Mouse (Mus musculus) lung, embryonic 16.5 days (tissue): Measurements from ENCODE around the gene Gm45808. TPM values are rescaled to one million over a fixed set of nuclear protein-coding genes. Genes with fewer than 3 reads are reported as not detected.
A peak's percentile ranks its signal among the peaks of the same experiment; 100 is the strongest.
"Not testable (repeated sequence)": the region's sequence is repeated elsewhere in the genome, so short reads cannot be mapped to it uniquely, and the experiment has no call there.

Source experiments
- ATAC-seq: fragments of 200-750 bp; cut with Nextera tagmentation; 2 replicates; pipeline ENCODE4 v1.8.0; 2017; ENCODE audit warnings: low read depth, mild to moderate bottlenecking, moderate library complexity
- H3K27ac ChIP-seq: fragments of 300-500 bp; sonication (generic); 2 replicates; pipeline ENCODE4 v1.5.1; 2014; ENCODE audit warnings: mild to moderate bottlenecking, control low read depth, low read length
- H3K27me3 ChIP-seq: fragments of 300-500 bp; sonication (generic); 2 replicates; pipeline ENCODE4 v1.6.1; 2014; ENCODE audit warnings: low read depth, low read length, mixed read lengths; ENCODE audit not compliant: control insufficient read depth, insufficient read depth
- H3K36me3 ChIP-seq: fragments of 300-500 bp; sonication (generic); 2 replicates; pipeline ENCODE4 v1.6.1; 2014; ENCODE audit warnings: low read length; ENCODE audit not compliant: control insufficient read depth, insufficient read depth
- H3K4me1 ChIP-seq: fragments of 300-500 bp; sonication (generic); replicated peaks from 2 replicates; pipeline ENCODE4 v1.6.1; 2014; ENCODE audit warnings: low read length, mixed read lengths; ENCODE audit not compliant: control insufficient read depth, insufficient read depth
- H3K4me2 ChIP-seq: fragments of 300-500 bp; sonication (generic); 2 replicates; pipeline ENCODE4 v1.6.1; 2014; ENCODE audit warnings: low read depth, low read length, control low read depth
- H3K4me3 ChIP-seq: fragments of 300-500 bp; sonication (generic); 2 replicates; pipeline ENCODE4 v1.5.1; 2014; ENCODE audit warnings: mild to moderate bottlenecking, low read length, control low read depth
- H3K9ac ChIP-seq: fragments of 300-500 bp; sonication (generic); 2 replicates; pipeline ENCODE4 v1.6.1; 2014; ENCODE audit warnings: low read length, control low read depth
- H3K9me3 ChIP-seq: fragments of 300-500 bp; sonication (generic); 2 replicates; pipeline ENCODE4 v1.6.1; 2016; ENCODE audit warnings: low read length; ENCODE audit not compliant: control insufficient read depth
- WGBS: fragments of 180-500 bp; shearing (Covaris S2); extraction: QIAGEN DNeasy Blood & Tissue Kit; methylation state at CpG from one replicate; pipeline ENCODE4 v1.1.7; 2014; 5-methylcytosine and 5-hydroxymethylcytosine counted together
- polyA plus RNA-seq: library from polyadenylated mRNA; unstranded; fragments of >200 nt; fragmentation: Nextera tagmentation; extraction: Ambion mirVana; gene quantifications from 2 replicates; pipeline ENCODE4 v1.2.1, GENCODE M21; 2015

Gene Gm45808
- polyA plus RNA-seq, 1 experiment from 2014 or later: not detected

- Histone ChIP-seq H3K36me3 (no peaks in the 10 kb centered on the region), H3K4me1 (no peaks in the 10 kb centered on the region), H3K4me3 (no peak within 1 kb of the TSS), H3K27me3 (no peaks in the 10 kb centered on the region), H3K9me3 (no peaks in the 10 kb centered on the region), H3K4me2 (no peak within 1 kb of the TSS), H3K9ac (no peak within 1 kb of the TSS), H3K27ac (no peak within 1 kb of the TSS)
- peak; percentile 71 for ATAC-seq
- 53% methylated on average over 15 of the region's 15 CpGs for WGBS
Observed at GRCm38 (mm10) chr7:45481374-45481927, 5.2 kb downstream of the Gm45808 start, which contains the start of gene Tulp2. Tulp2 (plus strand) TSS chr7:45481877.

GRCm38 (mm10) chr7:45480310-45480709 lies 6.3 kb downstream of the Gm45808 start:
- H3K4me2 ChIP-seq, H3K4me3 ChIP-seq, ATAC-seq, H3K4me1 ChIP-seq, H3K9me3 ChIP-seq, H3K9ac ChIP-seq, H3K27ac ChIP-seq, H3K27me3 ChIP-seq, H3K36me3 ChIP-seq: not testable (repeated sequence)
- WGBS: 62% methylated on average over 3 of the region's 4 CpGs

GRCm38 (mm10) chr7:45478774-45479173 lies 7.8 kb downstream of the Gm45808 start:
- Histone ChIP-seq H3K27me3 (no peaks in the 10 kb centered on the region), H3K4me1 (peaks cover 3% of the 10 kb centered on the region; the same call in 1 of the 2 replicates), H3K4me2 (no peak overlapping the region), H3K9ac (no peak overlapping the region), H3K4me3 (no peak overlapping the region), H3K27ac (no peak overlapping the region), H3K36me3 (no peaks in the 10 kb centered on the region), H3K9me3 (no peaks in the 10 kb centered on the region)
- whole genome bisulfite sequencing: 91% methylated on average over 7 of the region's 7 CpGs
- no peak for ATAC-seq

GRCm38 (mm10) chr7:45477003-45477402 lies 9.6 kb downstream of the Gm45808 start:
- H3K27me3 ChIP-seq: no peaks in the 10 kb centered on the region
- H3K9me3 ChIP-seq: no peaks in the 10 kb centered on the region
- WGBS: 8% methylated on average over 3 of the region's 3 CpGs
- no peak overlapping the region for H3K9ac ChIP-seq
- H3K4me2 ChIP-seq: no peak overlapping the region
- peaks cover 3% of the 10 kb centered on the region; the same call in 1 of the 2 replicates for H3K4me1 ChIP-seq
- H3K36me3 ChIP-seq: no peaks in the 10 kb centered on the region
- no peak overlapping the region for H3K27ac ChIP-seq
- no peak overlapping the region for H3K4me3 ChIP-seq
- ATAC-seq: no peak

GRCm38 (mm10) chr7:45476453-45476852 lies 10.2 kb downstream of the Gm45808 start:
- 33% methylated on average over 1 of the region's 1 CpGs for WGBS
- Histone ChIP-seq H3K4me2 (no peak overlapping the region), H3K9me3 (no peaks in the 10 kb centered on the region), H3K9ac (no peak overlapping the region), H3K4me1 (peaks cover 3% of the 10 kb centered on the region; the same call in 1 of the 2 replicates), H3K36me3 (no peaks in the 10 kb centered on the region), H3K27me3 (no peaks in the 10 kb centered on the region), H3K4me3 (no peak overlapping the region), H3K27ac (no peak overlapping the region)
- ATAC-seq: no peak

GRCm38 (mm10) chr7:45475291-45475969 lies 11.2 kb downstream of the Gm45808 start:
- H3K27me3 ChIP-seq: no peaks in the 10 kb centered on the region
- 46% methylated on average over 16 of the region's 16 CpGs for WGBS
- peak overlapping the region; percentile 57 for H3K9ac ChIP-seq
- no peaks in the 10 kb centered on the region for H3K9me3 ChIP-seq
- no peaks in the 10 kb centered on the region for H3K36me3 ChIP-seq
- no peak overlapping the region for H3K27ac ChIP-seq
- H3K4me1 ChIP-seq: peaks cover 3% of the 10 kb centered on the region; the same call in 1 of the 2 replicates
- ATAC-seq: peak; percentile 35
- peak overlapping the region; percentile 34 for H3K4me3 ChIP-seq
- peak overlapping the region; percentile 47 for H3K4me2 ChIP-seq

- Histone ChIP-seq H3K4me3 (no peak overlapping the region), H3K36me3 (no peaks in the 10 kb centered on the region), H3K4me2 (no peak overlapping the region), H3K9ac (no peak overlapping the region), H3K27ac (no peak overlapping the region), H3K27me3 (no peaks in the 10 kb centered on the region), H3K4me1 (peaks cover 11% of the 10 kb centered on the region), H3K9me3 (no peaks in the 10 kb centered on the region)
- 5% methylated on average over 3 of the region's 3 CpGs for WGBS
- no peak for ATAC-seq
Observed at GRCm38 (mm10) chr7:45470869-45471268, 15.7 kb downstream of the Gm45808 start.

- Histone ChIP-seq H3K27ac (peak overlapping the region; percentile 73), H3K9me3 (no peaks in the 10 kb centered on the region), H3K4me1 (peaks cover 14% of the 10 kb centered on the region), H3K4me3 (peak overlapping the region; percentile 84), H3K9ac (peak overlapping the region; percentile 84), H3K4me2 (peak overlapping the region; percentile 85), H3K36me3 (peaks cover 13% of the 10 kb centered on the region), H3K27me3 (no peaks in the 10 kb centered on the region)
- ATAC-seq: peak; percentile 64
- 24% methylated on average over 7 of the region's 7 CpGs for WGBS
Observed at GRCm38 (mm10) chr7:45467090-45467670, 19.4 kb downstream of the Gm45808 start.

- no peaks in the 10 kb centered on the region for H3K9me3 ChIP-seq
- H3K27ac ChIP-seq: peak within 1 kb of the TSS; percentile 73
- H3K4me3 ChIP-seq: peak within 1 kb of the TSS; percentile 84
- ATAC-seq: peak; percentile 87
- peak within 1 kb of the TSS; percentile 84 for H3K9ac ChIP-seq
- peaks cover 14% of the 10 kb centered on the region for H3K4me1 ChIP-seq
- under 1% methylated on average over 58 of the region's 58 CpGs for WGBS
- H3K27me3 ChIP-seq: no peaks in the 10 kb centered on the region
- H3K36me3 ChIP-seq: peaks cover 16% of the 10 kb centered on the region
- H3K4me2 ChIP-seq: peak within 1 kb of the TSS; percentile 85
Observed at GRCm38 (mm10) chr7:45466283-45467089, 20.1 kb downstream of the Gm45808 start, which contains the start of gene Bax. Bax (minus strand) TSS chr7:45466898.
